Mouse (Mus musculus) gastrocnemius, adult 2 months (tissue): ENCODE data around the gene Rtf2. TPM values are rescaled to one million over a fixed set of nuclear protein-coding genes. Genes with fewer than 3 reads are reported as not detected.

Experiments
- DNase-seq: peaks from one replicate; pipeline ENCODE4 v3.0.0; 2022
- H3K27ac ChIP-seq: fragments of 200-600 bp; 2 replicates; pipeline ENCODE4 v1.8.1; 2022; ENCODE audit warnings: mild to moderate bottlenecking
- H3K4me3 ChIP-seq: fragments of 200-600 bp; 2 replicates; pipeline ENCODE4 v1.8.1; 2022; ENCODE audit warnings: mild to moderate bottlenecking, moderate library complexity
- CTCF ChIP-seq: fragments of 200-600 bp; IDR thresholded peaks from 2 replicates; pipeline ENCODE4 v1.8.1; 2022; ENCODE audit warnings: antibody characterized with exemption, mild to moderate bottlenecking, moderate library complexity
- intact Hi-C: fragments of 180-260 bp; cut with DNase I; formaldehyde crosslinking; loops from one replicate; pipeline ENCODE4 v1.15.1; 2025
- total RNA-seq, 2 experiments: library from RNA; stranded (reverse); gene quantifications; 2 replicates each; pipeline ENCODE4 v1.2.3; 2021

Rtf2 gene
- total RNA-seq, 2 experiments from 2014 or later, result 28.1 to 29.3 TPM

- TF ChIP-seq CTCF, result peak; percentile 48
- intact Hi-C loops, result no loop called here
- H3K4me3 ChIP-seq, result no peak overlapping the region
- no peak overlapping the region for H3K27ac ChIP-seq
- no peak for DNase-seq
Measured at GRCm38 (mm10) chr2:172447317-172447716, 7.0 kb downstream of the Rtf2 start.

GRCm38 (mm10) chr2:172448329-172448728 lies 8.0 kb downstream of the Rtf2 start:
- DNase-seq, result no peak
- TF ChIP-seq CTCF, result no peak
- H3K27ac ChIP-seq, result no peak overlapping the region
- intact Hi-C loops, result no loop called here
- H3K4me3 ChIP-seq, result no peak overlapping the region

DNA sequence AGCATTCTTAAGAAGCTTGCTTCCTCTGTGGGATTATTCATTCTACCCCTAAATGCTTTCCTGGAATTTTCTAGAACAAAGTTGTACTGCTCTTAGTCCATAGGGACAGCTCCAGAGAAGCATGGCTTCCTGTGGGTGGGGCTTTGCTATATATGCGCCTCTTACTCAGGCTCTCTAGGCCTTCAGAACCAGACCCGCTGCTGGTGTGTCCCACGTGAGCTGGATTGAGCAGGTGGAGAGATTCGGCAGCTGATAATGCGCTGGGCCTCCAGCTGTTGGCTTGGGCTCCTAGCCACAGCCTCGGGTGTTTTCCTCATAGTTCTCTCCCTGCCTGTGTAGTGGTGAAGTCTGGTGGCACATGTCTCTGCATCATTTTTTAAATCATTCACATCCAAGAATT lies 10.3 kb downstream of the Rtf2 start:
- no peak for DNase-seq
- no peak overlapping the region for H3K4me3 ChIP-seq
- intact Hi-C loops, result no loop called here
- no peak for TF ChIP-seq CTCF
- no peak overlapping the region for H3K27ac ChIP-seq

DNA sequence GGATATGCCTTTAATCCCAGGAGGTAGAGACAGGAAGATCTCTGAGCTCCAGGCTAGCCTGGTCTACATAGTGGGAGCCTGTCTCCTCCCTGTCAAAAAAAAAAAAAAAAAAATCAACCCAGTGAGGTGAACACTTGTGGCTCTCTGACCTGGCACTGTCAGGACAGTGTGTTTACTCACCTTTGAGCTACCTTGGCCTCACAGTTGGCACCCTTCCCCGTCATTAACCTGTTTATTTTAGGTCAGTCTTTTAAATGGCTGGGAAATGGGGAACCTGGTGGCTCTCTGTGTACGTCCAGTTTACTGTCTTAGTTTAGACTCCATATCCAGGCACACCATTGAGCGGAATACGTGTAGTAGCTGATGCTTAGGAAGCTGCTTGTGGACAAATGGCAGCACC lies 11.7 kb downstream of the Rtf2 start:
- Histone ChIP-seq H3K4me3 (no peak overlapping the region), H3K27ac (no peak overlapping the region)
- intact Hi-C loops, result no loop called here
- no peak for DNase-seq
- no peak for TF ChIP-seq CTCF

DNA sequence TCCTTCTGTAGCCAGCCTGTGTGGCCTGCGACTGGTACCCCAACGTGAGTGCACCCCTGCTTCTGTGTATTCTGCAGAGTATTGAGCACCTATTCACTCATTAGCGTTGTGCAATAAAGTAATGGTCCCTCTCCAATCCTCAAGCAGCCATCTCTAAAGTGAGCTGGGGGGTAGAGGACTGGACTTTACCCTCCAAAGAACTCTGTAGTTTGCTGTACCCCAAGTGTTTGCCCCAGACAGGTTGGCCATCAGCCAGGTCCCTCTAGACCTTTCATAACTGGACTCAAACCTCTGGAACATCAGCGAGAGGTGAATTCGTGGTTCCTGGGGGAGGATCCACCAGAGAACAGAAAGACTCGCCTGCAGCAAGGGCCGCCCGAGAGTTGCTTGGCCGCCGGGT lies 12.1 kb downstream of the Rtf2 start:
- H3K4me3 ChIP-seq, result no peak overlapping the region
- no peak for TF ChIP-seq CTCF
- no peak overlapping the region for H3K27ac ChIP-seq
- intact Hi-C loops, result no loop called here
- DNase-seq, result no peak

DNA sequence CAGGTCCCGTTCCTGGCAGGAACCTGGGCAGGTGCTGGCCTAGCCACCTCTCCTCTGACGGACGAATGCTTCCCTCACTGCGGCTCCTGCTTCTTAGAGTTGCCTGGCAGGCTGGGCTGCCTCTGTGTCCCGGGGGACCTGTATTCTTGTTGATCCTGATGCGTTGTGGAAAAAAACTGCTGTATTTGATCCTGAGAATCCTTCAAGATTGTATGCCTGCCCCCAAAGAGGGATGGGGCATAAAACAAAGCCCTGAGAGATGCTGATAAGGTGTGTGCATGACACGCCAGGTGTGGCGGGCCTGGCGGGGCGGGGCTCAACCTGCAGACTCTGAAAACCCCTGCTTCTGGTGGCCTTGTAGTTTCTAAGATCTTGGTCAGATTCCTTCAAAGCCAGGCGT lies 18.1 kb downstream of the Rtf2 start, which contains the start of gene Gcnt7:
TSS of gene Gcnt7 (minus strand) at position 101 of the 400 bp plus-strand sequence.
- DNase-seq, result no peak
- intact Hi-C loops, result no loop called here
- TF ChIP-seq CTCF, result no peak
- H3K4me3 ChIP-seq, result no peak within 1 kb of the TSS
- H3K27ac ChIP-seq, result no peak within 1 kb of the TSS

- no peak for TF ChIP-seq CTCF
- no peak overlapping the region for H3K4me3 ChIP-seq
- peak overlapping the region; percentile 38; the same call in 1 of the 2 replicates for H3K27ac ChIP-seq
- intact Hi-C loops, result no loop called here
- DNase-seq, result no peak
Measured at GRCm38 (mm10) chr2:172460647-172461046, 20.3 kb downstream of the Rtf2 start.

- Histone ChIP-seq H3K27ac (peak overlapping the region; percentile 69), H3K4me3 (no peak overlapping the region)
- TF ChIP-seq CTCF, result no peak
- intact Hi-C loops, result no loop called here
- DNase-seq, result peak; percentile 51
Measured at GRCm38 (mm10) chr2:172462813-172463212, 22.5 kb downstream of the Rtf2 start.

GRCm38 (mm10) chr2:172466427-172467132 lies 26.2 kb downstream of the Rtf2 start:
- H3K4me3 ChIP-seq, result no peak overlapping the region
- intact Hi-C loops, result no loop called here
- no peak for TF ChIP-seq CTCF
- no peak overlapping the region for H3K27ac ChIP-seq
- DNase-seq, result no peak

- Histone ChIP-seq H3K27ac (no peak overlapping the region), H3K4me3 (no peak overlapping the region)
- intact Hi-C loops, result no loop called here
- TF ChIP-seq CTCF, result no peak
- DNase-seq, result no peak
Measured at GRCm38 (mm10) chr2:172467206-172467605, 26.9 kb downstream of the Rtf2 start.

GRCm38 (mm10) chr2:172468346-172468819 lies 28.0 kb downstream of the Rtf2 start:
- H3K27ac ChIP-seq, result no peak overlapping the region
- no peak for DNase-seq
- intact Hi-C loops, result no loop called here
- TF ChIP-seq CTCF, result no peak
- no peak overlapping the region for H3K4me3 ChIP-seq

DNA sequence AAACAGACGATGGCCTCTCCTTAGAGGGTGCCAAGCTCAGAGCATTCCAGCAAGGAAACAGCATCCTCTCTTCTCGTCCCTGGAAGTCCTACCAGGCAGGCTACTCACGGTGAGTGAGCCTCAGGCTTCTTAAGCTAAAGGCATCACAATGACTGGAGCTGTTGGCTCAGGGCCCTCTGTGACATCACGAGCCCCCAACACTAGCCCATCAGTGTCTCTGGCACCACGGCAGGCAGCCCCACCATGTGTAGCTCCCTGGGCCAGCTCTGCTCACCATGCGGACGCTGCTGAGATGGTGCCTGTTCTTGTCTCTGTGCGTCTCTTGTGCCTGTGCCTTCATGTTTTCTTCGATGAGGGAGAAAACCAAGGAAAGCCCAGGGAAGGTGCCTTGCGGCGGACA lies 32.0 kb downstream of the Rtf2 start, which contains the start of gene Fam209:
TSS of gene Fam209 (plus strand) at position 203 of the 400 bp plus-strand sequence.
- H3K27ac ChIP-seq, result peak within 1 kb of the TSS; percentile 91
- no peak for TF ChIP-seq CTCF
- intact Hi-C loops, result loop anchor here (10.0 kb wide), 1 partner anchor 612 kb away; no protein-coding TSS in a partner anchor
- DNase-seq, result no peak
- no peak within 1 kb of the TSS for H3K4me3 ChIP-seq

- TF ChIP-seq CTCF, result no peak
- no peak overlapping the region for H3K4me3 ChIP-seq
- DNase-seq, result no peak
- H3K27ac ChIP-seq, result peak overlapping the region; percentile 91
- intact Hi-C loops, result loop anchor here (10.0 kb wide), 1 partner anchor 611 kb away; no protein-coding TSS in a partner anchor
Measured at GRCm38 (mm10) chr2:172473591-172473990, 33.2 kb downstream of the Rtf2 start.

DNA sequence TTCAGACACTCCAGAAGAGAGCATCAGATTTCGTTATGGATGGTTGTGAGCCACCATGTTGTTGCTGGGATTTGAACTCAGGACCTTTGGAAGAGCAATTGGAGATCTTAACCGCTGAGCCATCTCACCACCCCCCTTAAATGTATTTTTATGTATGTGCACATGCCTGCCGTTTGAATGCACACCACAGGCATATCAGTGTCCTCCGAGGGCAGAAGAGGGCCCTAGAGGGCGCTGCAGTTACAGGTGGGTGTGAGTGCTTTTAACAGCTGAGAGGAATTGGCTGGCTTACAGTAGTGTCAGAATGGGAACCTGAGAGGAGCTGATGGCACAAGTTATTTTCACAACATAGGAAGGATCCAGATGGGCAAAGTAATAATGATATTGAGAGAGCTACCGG lies 34.6 kb downstream of the Rtf2 start:
- intact Hi-C loops, result loop anchor here (10.0 kb wide), 1 partner anchor 610 kb away; no protein-coding TSS in a partner anchor
- DNase-seq, result peak; percentile 70
- H3K27ac ChIP-seq, result peak overlapping the region; percentile 91

More for the DNA sequence above, 34.6 kb downstream of the Rtf2 start:
- TF ChIP-seq CTCF, result peak; percentile 56
- no peak overlapping the region for H3K4me3 ChIP-seq
